Mouse (Mus musculus): Measurements from ENCODE around the gene Tcp11l2.

The Tcp11l2 gene

GRCm38 (mm10) chr10:84576395-84577070, at the start of gene Tcp11l2:
Gene Tcp11l2, plus strand, starts transcription at chr10:84576626.
- peak; percentile 97 for DNase-seq (ENCODE audit: low read depth)

GRCm38 (mm10) chr10:84527070-84527469, 49.4 kb upstream of the Tcp11l2 start:
- peak; percentile 59 for DNase-seq (ENCODE audit: low read depth)

- no peak for DNase-seq (ENCODE audit: low read depth)
Observed at GRCm38 (mm10) chr10:84527631-84528030, 48.8 kb upstream of the Tcp11l2 start.

GRCm38 (mm10) chr10:84530388-84530787, 46.0 kb upstream of the Tcp11l2 start:
- DNase-seq (ENCODE audit: low read depth): no peak

GRCm38 (mm10) chr10:84531576-84531975, 44.9 kb upstream of the Tcp11l2 start:
- no peak for DNase-seq (ENCODE audit: low read depth)

- DNase-seq (ENCODE audit: low read depth): no peak
Observed at GRCm38 (mm10) chr10:84532191-84532889, 44.1 kb upstream of the Tcp11l2 start.

GRCm38 (mm10) chr10:84532911-84533882, 43.2 kb upstream of the Tcp11l2 start:
- DNase-seq (ENCODE audit: low read depth): no peak

GRCm38 (mm10) chr10:84533912-84534671, 42.3 kb upstream of the Tcp11l2 start, which contains the start of gene Ckap4:
Gene Ckap4, minus strand, starts transcription at chr10:84534062.
- DNase-seq (ENCODE audit: low read depth): no peak

- no peak for DNase-seq (ENCODE audit: low read depth)
Observed at GRCm38 (mm10) chr10:84535458-84535857, 41.0 kb upstream of the Tcp11l2 start.

GRCm38 (mm10) chr10:84535859-84536258, 40.6 kb upstream of the Tcp11l2 start:
- DNase-seq (ENCODE audit: low read depth): no peak

GRCm38 (mm10) chr10:84539651-84540050, 36.8 kb upstream of the Tcp11l2 start:
- DNase-seq (ENCODE audit: low read depth): no peak

GRCm38 (mm10) chr10:84542802-84543658, 33.4 kb upstream of the Tcp11l2 start:
- peak; percentile 82 for DNase-seq (ENCODE audit: low read depth)

- no peak for DNase-seq (ENCODE audit: low read depth)
Observed at GRCm38 (mm10) chr10:84544841-84545610, 31.4 kb upstream of the Tcp11l2 start.

GRCm38 (mm10) chr10:84549146-84549919, 27.1 kb upstream of the Tcp11l2 start:
- peak; percentile 70 for DNase-seq (ENCODE audit: low read depth)

GRCm38 (mm10) chr10:84549920-84550293, 26.5 kb upstream of the Tcp11l2 start:
- DNase-seq (ENCODE audit: low read depth): peak; percentile 97

GRCm38 (mm10) chr10:84551846-84552245, 24.6 kb upstream of the Tcp11l2 start:
- peak; percentile 32 for DNase-seq (ENCODE audit: low read depth)

- no peak for DNase-seq (ENCODE audit: low read depth)
Observed at GRCm38 (mm10) chr10:84552477-84552876, 23.9 kb upstream of the Tcp11l2 start.

GRCm38 (mm10) chr10:84554291-84555009, 22.0 kb upstream of the Tcp11l2 start:
- DNase-seq (ENCODE audit: low read depth): no peak
